Mouse (Mus musculus) fibroblast of lung, adult 2 months (primary cell): ENCODE measurements around the gene Nfasc.

Experiments used
- DNase-seq: peaks from one replicate; pipeline ENCODE4 v3.0.0-alpha.2; 2011; ENCODE audit warnings: low read depth

Nfasc gene

DNA sequence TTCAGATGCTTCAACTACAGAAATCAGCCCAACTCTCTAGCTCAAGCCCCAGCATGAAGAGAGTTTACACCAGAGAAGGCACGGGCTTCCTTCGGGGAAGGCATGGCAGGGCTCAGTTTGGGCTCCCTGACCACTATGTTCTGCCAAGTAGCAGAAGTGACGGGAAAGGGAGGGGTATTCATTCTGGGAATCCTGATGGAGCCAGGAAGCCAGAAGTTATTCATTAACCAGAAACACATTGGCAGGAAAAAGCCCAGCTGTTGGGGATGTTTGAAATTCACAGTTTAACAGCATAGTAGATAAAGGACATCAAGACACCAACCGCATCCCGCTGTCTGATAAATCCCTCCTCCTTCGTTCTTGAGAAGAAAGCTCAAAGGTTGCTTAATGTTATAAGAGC, 93.6 kb downstream of the Nfasc start:
- no peak for DNase-seq

DNA sequence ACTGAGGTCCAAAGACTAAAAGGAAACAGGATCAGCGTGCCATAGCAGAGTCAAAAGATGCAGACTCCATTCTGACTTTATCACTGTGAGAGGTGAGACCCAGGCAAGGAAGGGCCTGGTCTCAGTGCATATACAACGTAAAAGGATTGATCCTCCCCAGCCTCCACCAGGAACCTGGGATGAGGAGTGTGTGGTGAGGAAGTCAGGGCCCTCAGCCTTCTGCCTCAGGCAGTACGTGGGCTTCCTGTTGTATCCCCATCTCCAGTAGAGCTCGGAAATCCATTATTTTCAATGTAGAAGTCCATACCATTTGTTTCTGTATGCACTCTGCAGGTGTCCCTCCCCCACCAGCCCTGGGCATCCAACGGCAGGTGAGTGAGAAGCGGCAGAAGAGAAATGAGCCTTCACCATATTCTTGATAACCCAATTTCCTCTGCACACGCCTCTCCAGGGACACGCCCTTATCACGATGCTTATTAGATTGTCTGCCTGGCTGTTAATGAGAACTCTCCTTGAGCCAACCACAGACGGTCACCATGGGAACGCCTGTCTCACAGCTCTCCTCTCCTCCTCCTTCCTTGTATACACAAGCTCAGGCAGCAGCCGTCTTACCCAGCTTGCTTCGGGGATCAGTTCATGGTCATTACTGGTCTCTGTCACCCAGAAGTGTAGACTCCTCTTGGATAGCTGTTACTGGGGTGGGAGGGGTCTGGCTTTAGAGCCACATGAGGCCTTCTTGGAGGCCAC, 100.4 kb downstream of the Nfasc start:
- no peak for DNase-seq

DNA sequence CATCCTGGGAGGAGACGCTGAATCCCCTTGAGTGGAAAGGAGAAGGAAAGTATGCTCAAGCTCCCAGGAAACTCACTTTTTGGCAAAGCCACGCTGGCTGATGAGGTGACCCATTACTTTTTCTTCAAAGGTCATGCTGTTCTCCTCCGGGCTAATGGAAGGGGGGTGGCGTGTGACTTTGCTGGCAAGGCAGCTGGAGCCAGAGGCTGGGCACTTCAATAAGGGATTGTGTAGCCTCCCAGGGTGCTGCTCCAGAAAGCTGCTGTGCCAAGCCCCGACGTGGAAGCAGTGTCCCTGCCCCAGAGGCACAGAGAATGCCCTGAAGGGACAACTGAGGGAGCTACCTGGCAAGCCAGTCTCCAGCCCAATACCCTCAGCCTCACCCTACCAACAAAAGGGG, 101.3 kb downstream of the Nfasc start:
- DNase-seq: no peak

DNA sequence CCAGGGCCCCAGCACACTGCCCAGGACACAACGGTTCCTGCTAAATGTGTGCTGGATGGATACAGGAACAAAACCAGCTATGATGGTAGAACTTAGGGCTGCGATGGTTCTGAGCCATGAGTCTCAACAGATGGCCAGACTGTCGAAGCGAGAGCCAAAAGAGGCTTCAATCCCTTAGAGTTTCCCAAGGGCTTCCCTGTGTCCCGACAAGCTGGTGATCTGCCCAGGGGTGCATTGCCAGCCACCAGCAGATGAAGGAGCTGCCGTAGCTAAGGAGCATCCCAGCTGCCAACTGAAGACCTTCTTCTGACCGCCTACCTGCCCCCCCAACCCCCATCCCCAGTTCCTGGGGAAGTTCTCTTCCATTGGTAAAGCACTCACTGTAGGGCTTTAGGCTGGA, 104.3 kb downstream of the Nfasc start:
- no peak for DNase-seq

GRCm38 (mm10) chr1:132629611-132630370, 111.8 kb downstream of the Nfasc start:
- DNase-seq: no peak

- DNase-seq: no peak
Observed at GRCm38 (mm10) chr1:132628599-132628998, 113.0 kb downstream of the Nfasc start.

GRCm38 (mm10) chr1:132628183-132628582, 113.4 kb downstream of the Nfasc start:
- no peak for DNase-seq

- no peak for DNase-seq
Observed at GRCm38 (mm10) chr1:132626125-132626756, 115.4 kb downstream of the Nfasc start.

DNA sequence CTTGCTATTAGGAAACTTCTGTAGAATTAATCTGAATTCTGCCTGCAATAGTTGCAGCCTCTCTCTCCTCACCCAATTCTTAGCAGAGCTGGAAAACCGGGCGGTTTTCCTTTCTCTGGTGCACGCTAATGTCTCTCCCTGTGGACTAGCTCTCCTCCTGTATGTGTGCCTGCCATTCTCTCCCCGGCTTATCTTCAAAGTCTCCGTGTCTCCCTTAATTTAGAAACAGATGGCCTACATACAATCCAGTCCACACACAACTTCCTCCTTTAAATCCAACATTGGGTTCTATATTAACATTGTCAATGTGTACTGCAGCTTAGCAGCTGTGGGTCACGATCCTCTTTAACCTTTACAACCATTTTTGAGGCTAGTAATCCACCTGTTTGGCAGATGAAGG, 116.6 kb downstream of the Nfasc start:
- DNase-seq: no peak

GRCm38 (mm10) chr1:132624466-132624865, 117.1 kb downstream of the Nfasc start:
- no peak for DNase-seq

DNA sequence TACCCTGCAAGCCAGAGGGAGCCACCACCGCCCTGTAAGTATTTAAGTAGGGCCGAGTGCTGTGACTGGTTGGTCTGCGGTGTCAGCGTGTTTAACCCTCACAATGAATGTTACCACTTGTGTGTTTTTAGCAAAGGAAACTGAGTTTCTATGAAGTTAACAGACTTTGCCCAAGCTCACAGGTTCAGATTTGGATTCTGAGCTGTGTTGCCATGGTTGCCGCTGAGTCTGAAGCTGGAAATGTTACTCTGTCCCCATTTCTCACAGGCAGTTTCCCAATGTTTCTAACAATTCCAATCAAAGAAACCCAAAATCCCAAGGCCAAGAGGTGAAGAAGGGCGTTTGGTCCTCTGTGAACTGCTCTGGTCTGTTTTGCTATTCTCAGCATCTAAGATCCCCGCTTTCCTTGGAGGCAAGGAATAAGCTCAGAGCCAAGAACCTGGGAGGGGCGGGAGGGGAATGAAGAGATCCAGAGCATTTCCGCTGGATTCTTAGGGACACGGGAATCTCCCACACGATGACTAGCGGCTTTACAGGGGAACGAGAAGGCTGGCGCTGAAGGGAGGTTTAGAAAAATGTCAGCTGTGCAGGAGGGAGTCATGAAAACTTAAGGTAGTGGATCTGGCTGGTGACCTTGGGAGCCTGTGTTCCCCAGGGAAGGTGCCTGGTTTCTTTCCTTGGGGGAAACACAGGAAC, 117.8 kb downstream of the Nfasc start:
- no peak for DNase-seq

GRCm38 (mm10) chr1:132612066-132612465, 129.5 kb downstream of the Nfasc start:
- no peak for DNase-seq

GRCm38 (mm10) chr1:132609048-132609634, 132.5 kb downstream of the Nfasc start:
- DNase-seq: no peak

- no peak for DNase-seq
Observed at GRCm38 (mm10) chr1:132602161-132602560, 139.4 kb downstream of the Nfasc start.

DNA sequence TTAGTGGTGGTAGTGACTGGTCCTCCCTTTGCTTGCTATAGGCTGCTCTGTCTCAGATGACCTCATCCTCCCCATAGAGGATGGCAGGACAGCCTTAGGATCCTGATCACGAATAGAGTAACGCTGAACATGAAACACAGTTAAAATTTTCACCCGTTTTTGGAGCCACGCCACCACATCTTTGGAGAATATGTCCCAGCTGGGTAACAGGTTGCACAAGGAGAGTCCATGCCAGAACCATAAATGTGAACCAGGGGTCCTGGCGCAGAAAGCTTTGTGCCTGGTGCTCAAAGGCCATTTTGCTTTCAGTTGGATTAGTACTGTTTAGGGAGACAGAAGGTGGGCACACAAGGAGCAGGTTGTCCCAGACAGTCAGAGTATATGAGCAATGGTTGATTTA, 143.6 kb downstream of the Nfasc start:
- DNase-seq: no peak

DNA sequence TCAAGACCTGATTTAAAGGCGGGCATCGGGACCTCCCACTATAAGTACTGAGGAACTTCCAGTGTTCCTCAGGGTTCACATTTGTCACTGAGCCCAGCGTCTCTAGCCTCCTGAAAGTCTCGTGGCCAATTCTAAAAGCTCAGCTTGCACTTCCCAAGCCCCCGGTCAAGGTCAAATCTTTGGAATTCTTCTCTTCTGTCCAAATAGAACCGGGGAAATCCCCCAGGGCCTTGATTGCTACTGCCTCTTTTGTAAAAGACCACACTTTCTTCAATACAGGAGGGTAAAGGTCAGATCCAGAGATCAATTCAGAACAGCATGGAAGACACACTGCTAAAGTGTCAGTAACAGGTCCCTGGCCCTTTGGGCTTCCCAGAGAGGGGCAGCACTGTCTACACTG, 145.9 kb downstream of the Nfasc start:
- DNase-seq: no peak

DNA sequence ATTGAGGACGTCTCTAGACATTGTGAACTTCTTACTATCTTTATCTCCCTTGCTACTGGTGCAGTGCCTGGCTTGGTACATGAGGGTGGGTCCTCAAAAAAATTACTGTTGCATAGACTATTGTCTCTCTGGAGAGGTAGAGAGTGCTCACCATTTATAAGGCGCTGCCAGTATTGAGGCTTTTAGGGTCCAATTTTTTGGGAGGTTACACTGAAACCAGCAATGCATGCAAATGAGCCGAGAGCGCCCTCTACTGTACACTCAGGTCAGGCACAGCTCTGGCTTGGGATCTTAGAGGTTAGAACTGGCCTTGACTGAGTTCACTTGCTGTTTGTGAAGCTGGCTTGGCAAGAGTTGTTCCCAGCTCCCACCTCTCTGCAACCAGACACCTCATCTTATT, 147.0 kb downstream of the Nfasc start:
- DNase-seq: peak; percentile 23

GRCm38 (mm10) chr1:132592145-132592544, 149.5 kb downstream of the Nfasc start:
- no peak for DNase-seq

- no peak for DNase-seq
Observed at GRCm38 (mm10) chr1:132591399-132591930, 150.1 kb downstream of the Nfasc start.

DNA sequence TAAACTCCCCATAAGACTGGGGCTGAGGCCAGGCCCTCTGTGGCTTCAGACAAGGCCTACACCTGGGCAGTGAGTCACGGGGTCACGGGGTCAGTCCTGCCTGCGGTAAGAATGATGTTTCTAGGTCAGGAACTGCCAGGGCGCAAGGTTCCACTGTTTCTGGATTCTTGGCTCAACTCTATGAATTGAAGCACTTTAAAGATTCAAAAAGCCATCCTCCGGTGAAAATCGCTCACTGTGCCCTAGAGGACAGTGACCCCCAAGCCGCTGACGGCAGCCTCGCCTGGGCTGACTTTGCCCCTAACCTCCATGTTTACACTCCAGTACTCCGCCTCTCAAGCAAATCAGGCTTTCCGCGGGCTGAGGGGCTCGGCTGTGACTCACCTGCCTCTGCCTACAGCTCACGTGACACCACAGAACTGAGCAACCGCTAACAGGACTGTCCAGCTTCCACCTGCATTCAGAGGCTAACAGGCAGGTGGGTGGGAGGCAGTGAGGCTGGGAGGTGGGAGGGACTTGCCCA, 154.9 kb downstream of the Nfasc start:
- no peak for DNase-seq

DNA sequence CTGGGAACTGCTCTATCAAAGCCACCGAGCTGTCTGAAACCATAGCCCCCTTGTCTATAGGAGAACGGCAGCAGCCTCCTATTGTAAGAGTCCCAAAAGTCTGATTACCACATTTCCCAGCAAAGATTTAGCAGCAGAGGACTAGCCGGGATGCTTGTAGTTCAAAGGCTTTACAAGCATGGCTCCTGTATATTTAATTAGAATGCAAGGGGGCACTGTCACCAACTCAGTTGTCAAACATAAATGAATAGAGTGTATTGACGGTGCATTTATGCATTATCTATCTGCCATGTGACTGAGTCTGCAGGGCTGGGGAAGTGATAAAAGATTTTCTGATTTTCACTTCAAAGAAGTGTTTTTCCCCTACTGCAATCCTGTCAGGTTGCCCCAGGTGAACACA, 156.2 kb downstream of the Nfasc start:
- no peak for DNase-seq
